Mouse (Mus musculus) limb, embryonic 10.5 days (tissue): ENCODE results near the gene Wfdc1. TPM values are rescaled to one million over a fixed set of nuclear protein-coding genes. Genes with fewer than 3 reads are reported as not detected.

ENCODE experiments used
- DNase-seq: peaks from one replicate; pipeline ENCODE4 v3.0.0-alpha.2; 2017; ENCODE audit warnings: low spot score
- H3K27ac ChIP-seq: fragments of 300-500 bp; sonication (generic); 2 replicates; pipeline ENCODE4 v1.5.1; 2016; ENCODE audit warnings: mild to moderate bottlenecking
- H3K27me3 ChIP-seq: fragments of 300-500 bp; sonication (generic); 2 replicates; pipeline ENCODE4 v1.6.1; 2016; ENCODE audit warnings: low read depth, mild to moderate bottlenecking; ENCODE audit not compliant: poor library complexity, severe bottlenecking
- H3K36me3 ChIP-seq: fragments of 300-500 bp; sonication (generic); 2 replicates; pipeline ENCODE4 v1.6.1; 2016; ENCODE audit warnings: mild to moderate bottlenecking, moderate library complexity
- H3K4me1 ChIP-seq: fragments of 300-500 bp; sonication (generic); 2 replicates; pipeline ENCODE4 v1.6.1; 2016
- H3K4me3 ChIP-seq: fragments of 300-500 bp; sonication (generic); 2 replicates; pipeline ENCODE4 v1.5.1; 2016; ENCODE audit warnings: mild to moderate bottlenecking, moderate library complexity
- H3K9me3 ChIP-seq: fragments of 300-500 bp; sonication (generic); replicated peaks from 2 replicates; pipeline ENCODE4 v1.6.1; 2016; ENCODE audit warnings: mild to moderate bottlenecking
- WGBS: fragments of 180-500 bp; shearing (Covaris S2); methylation state at CpG from one replicate; pipeline ENCODE4 v1.1.7; 2016; 5-methylcytosine and 5-hydroxymethylcytosine counted together
- polyA plus RNA-seq: library from polyadenylated mRNA; unstranded; fragments of >200 nt; fragmentation: Nextera tagmentation; extraction: Ambion mirVana; gene quantifications from 2 replicates; pipeline ENCODE4 v1.2.1, GENCODE M21; 2016

The Wfdc1 gene
- polyA plus RNA-seq, result 0.10 TPM in 1 of 2 replicates, not detected in the other

DNA sequence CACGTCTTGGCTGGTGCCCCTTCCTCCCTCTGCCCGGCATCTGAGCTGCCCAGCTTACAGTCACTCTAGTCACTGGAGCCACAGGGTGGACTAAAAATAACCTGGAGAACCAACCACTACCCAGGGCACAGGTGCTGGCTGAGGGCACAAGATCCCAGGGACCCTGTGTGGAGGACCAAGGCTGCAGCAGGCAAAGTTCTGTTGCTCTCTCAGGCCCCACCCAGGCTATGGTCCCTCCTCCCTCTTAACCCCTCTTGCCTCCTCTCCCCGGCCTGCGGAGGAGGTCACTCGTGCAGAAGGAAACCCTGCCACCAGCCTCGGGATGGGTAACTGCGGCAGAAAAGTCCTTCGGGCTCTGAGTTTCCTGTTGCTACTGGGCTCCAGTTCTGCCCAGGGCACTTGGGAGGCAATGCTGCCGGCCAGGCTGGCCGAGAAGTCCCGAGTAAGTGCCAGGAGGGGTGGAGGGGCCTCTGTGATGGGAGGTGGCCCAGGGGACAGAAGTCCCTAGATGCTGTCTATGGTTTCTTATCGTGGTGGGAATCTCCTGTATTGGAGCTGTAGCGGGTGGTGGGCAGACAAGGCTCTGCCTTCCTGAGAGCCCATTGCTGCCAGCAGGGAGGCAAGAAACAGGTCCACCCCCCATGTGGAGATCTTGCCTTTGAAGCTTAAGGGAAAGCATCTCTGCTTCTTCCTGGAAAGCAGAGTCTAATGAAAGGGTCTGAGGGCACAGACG lies at the start of gene Wfdc1:
Gene Wfdc1, plus strand, starts transcription at position 147 of the 733 bp plus-strand sequence.
- Histone ChIP-seq H3K27me3 (peaks cover 28% of the 10 kb centered on the region; the same call in 1 of the 2 replicates), H3K27ac (peak within 1 kb of the TSS; percentile 19; the same call in 1 of the 2 replicates), H3K9me3 (no peaks in the 10 kb centered on the region), H3K36me3 (no peaks in the 10 kb centered on the region), H3K4me3 (no peak within 1 kb of the TSS), H3K4me1 (peaks cover 42% of the 10 kb centered on the region)
- no peak for DNase-seq
- 24% methylated on average over 14 of the region's 14 CpGs for WGBS

DNA sequence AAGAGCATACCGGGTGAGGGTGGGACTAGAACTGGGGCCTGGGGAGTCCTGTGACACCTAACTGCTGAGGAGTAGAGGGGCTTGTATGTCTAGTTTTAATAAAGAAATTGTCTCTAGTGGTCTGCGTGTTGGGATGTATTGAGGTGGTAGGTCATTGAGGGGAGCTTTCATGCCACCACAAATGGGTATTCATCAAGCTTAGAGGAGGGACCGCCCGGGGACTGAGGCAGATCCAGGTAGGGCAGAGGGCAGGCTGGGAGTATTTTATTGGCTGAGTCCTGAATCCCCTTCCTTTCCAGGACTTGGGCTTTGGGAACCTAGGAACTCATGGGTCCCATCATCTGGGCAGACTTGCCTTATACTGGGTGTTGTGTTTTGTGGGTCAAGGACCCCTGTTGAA lies 49.4 kb upstream of the Wfdc1 start:
- no peaks in the 10 kb centered on the region for H3K9me3 ChIP-seq
- H3K4me1 ChIP-seq, result peaks cover 22% of the 10 kb centered on the region
- H3K27ac ChIP-seq, result no peak overlapping the region
- H3K27me3 ChIP-seq, result no peaks in the 10 kb centered on the region; the same call in 1 of the 2 replicates
- H3K4me3 ChIP-seq, result no peak overlapping the region
- DNase-seq, result no peak
- H3K36me3 ChIP-seq, result no peaks in the 10 kb centered on the region
- WGBS, result 88% methylated on average over 4 of the region's 4 CpGs

DNA sequence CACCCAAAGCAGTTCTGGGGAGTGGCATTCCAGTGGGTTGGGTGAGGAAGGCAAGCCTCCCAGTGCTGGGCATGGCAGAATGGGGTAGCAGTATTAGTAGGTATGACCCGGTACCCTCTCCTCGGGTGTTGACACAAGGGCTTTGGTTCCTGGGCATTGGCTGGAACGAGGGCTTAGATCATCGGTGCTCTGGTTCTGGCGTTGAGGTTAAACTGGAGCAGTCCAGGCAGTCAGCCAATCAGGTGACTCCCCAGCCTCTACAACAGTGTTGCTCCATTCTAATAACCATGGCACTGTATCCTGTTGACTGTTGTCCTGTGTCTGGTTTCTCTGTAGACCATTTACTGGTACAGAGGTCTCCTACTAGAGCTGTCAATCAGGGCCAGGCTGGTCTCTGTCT lies 48.6 kb upstream of the Wfdc1 start:
- no peak for DNase-seq
- Histone ChIP-seq H3K9me3 (no peaks in the 10 kb centered on the region), H3K27ac (no peak overlapping the region), H3K36me3 (no peaks in the 10 kb centered on the region), H3K27me3 (no peaks in the 10 kb centered on the region; the same call in 1 of the 2 replicates), H3K4me1 (peaks cover 27% of the 10 kb centered on the region), H3K4me3 (no peak overlapping the region)
- 98% methylated on average over 5 of the region's 5 CpGs for WGBS

- 63% methylated on average over 5 of the region's 5 CpGs for WGBS
- H3K27ac ChIP-seq, result no peak overlapping the region
- DNase-seq, result no peak
- no peaks in the 10 kb centered on the region; the same call in 1 of the 2 replicates for H3K27me3 ChIP-seq
- H3K9me3 ChIP-seq, result no peaks in the 10 kb centered on the region
- no peak overlapping the region for H3K4me3 ChIP-seq
- H3K36me3 ChIP-seq, result no peaks in the 10 kb centered on the region
- H3K4me1 ChIP-seq, result peaks cover 25% of the 10 kb centered on the region
Observed at GRCm38 (mm10) chr8:119618887-119619286, 47.3 kb upstream of the Wfdc1 start.

DNA sequence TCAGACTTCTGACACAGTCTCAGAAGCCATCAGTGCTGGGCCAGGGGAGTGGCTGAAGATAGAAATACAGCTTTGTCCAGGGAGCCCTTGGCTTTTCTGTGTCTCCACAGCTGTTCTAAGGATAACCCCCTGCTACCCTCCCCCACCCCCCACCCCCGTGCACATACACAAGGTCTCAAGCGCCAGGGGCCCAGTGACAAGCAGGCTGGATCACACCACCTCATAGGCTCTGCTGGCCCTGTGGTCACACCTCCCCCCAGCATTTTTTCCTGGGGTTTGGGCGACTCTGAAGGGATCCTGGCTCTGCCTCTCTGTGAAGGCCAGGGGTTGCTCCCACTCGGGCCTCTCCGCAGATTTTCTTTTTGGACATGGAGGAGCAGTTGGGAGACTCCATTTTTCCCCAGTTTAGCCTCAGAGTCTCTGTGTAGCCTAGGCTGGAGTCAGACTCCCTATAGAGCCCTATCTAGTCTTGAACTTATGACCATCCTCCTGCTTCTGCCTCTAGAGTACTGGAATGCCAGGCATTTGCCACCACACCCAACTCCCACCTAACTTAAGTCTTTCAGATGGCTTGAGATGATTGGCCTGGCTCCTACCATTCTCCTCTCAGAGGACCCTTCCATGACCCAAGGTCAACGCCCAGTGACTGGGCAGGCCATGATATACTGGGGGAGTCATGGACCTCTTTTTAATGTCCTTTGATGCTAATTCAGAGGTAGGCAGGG lies 45.9 kb upstream of the Wfdc1 start:
- no peaks in the 10 kb centered on the region for H3K9me3 ChIP-seq
- no peaks in the 10 kb centered on the region; the same call in 1 of the 2 replicates for H3K27me3 ChIP-seq
- no peak overlapping the region for H3K4me3 ChIP-seq
- no peak for DNase-seq
- WGBS, result 74% methylated on average over 6 of the region's 6 CpGs
- H3K4me1 ChIP-seq, result peaks cover 24% of the 10 kb centered on the region
- no peaks in the 10 kb centered on the region for H3K36me3 ChIP-seq
- H3K27ac ChIP-seq, result no peak overlapping the region

- Histone ChIP-seq H3K9me3 (no peaks in the 10 kb centered on the region), H3K4me1 (peaks cover 23% of the 10 kb centered on the region), H3K36me3 (no peaks in the 10 kb centered on the region), H3K27ac (no peak overlapping the region), H3K27me3 (no peaks in the 10 kb centered on the region; the same call in 1 of the 2 replicates), H3K4me3 (no peak overlapping the region)
- DNase-seq, result no peak
- 89% methylated on average over 14 of the region's 14 CpGs for WGBS
Observed at GRCm38 (mm10) chr8:119620848-119621465, 45.2 kb upstream of the Wfdc1 start.

GRCm38 (mm10) chr8:119622555-119622954 lies 43.6 kb upstream of the Wfdc1 start:
- no peaks in the 10 kb centered on the region for H3K36me3 ChIP-seq
- peaks cover 28% of the 10 kb centered on the region for H3K4me1 ChIP-seq
- no peaks in the 10 kb centered on the region for H3K9me3 ChIP-seq
- no peak overlapping the region for H3K27ac ChIP-seq
- no peaks in the 10 kb centered on the region for H3K27me3 ChIP-seq
- DNase-seq, result no peak
- H3K4me3 ChIP-seq, result no peak overlapping the region
- WGBS, result 34% methylated on average over 4 of the region's 4 CpGs

- no peaks in the 10 kb centered on the region for H3K27me3 ChIP-seq
- 86% methylated on average over 8 of the region's 8 CpGs for WGBS
Observed at GRCm38 (mm10) chr8:119623061-119623460, 43.1 kb upstream of the Wfdc1 start.

DNA sequence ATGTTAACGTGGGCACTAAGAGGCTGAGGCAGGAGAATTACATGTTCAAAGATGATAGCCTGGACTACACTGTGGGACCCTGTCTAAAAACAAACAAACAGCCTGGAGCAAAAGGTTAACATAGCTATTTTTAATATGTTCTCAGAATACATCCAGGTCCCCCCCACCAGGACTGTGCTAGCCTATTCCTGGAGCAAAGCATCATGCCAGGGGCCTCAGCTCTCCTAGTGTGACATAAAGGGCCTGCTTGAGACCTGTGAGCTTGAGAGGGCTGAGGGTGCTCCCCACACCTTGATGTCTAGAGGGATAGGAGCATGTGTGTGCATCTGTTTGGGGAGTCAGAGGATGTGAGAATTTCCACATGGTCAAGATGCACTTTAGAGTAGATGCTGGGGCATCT lies 42.4 kb upstream of the Wfdc1 start:
- Histone ChIP-seq H3K36me3 (no peaks in the 10 kb centered on the region), H3K27ac (no peak overlapping the region)
- whole genome bisulfite sequencing, result 88% methylated on average over 1 of the region's 1 CpGs

More at GRCm38 (mm10) chr8:119623061-119623460, 43.1 kb upstream of the Wfdc1 start:
- peaks cover 33% of the 10 kb centered on the region for H3K4me1 ChIP-seq
- no peak for DNase-seq
- no peaks in the 10 kb centered on the region for H3K9me3 ChIP-seq
- H3K27ac ChIP-seq, result no peak overlapping the region
- H3K4me3 ChIP-seq, result no peak overlapping the region
- no peaks in the 10 kb centered on the region for H3K36me3 ChIP-seq

DNA sequence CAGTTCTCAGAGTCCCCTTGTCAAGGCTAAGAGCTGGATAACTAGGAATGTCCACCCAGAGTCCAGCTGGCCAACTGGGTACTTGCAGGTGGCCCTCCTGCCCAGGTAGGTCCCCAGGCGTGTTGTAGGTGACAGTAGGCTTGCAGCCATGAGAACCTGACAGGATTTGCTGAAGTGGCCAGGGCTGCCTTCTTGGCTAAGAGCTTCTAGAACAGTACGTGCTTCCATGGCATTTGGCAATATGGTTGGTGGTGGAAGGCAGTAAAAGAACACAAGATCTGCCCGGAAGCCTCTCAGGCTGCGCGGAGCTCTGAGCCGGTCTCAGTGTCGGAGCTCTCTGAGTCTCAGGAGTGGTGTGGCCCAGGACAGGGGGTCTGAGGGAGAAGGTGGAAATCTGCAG lies 41.2 kb upstream of the Wfdc1 start:
- WGBS, result 92% methylated on average over 7 of the region's 7 CpGs
- Histone ChIP-seq H3K27me3 (no peaks in the 10 kb centered on the region), H3K27ac (0 out of 2 replicates have a peak overlapping the region, but pooled peaks have one; percentile 14), H3K36me3 (no peaks in the 10 kb centered on the region), H3K4me1 (peaks cover 44% of the 10 kb centered on the region), H3K9me3 (no peaks in the 10 kb centered on the region), H3K4me3 (no peak overlapping the region)
- no peak for DNase-seq

More for the DNA sequence above, 42.4 kb upstream of the Wfdc1 start:
- Histone ChIP-seq H3K9me3 (no peaks in the 10 kb centered on the region), H3K4me3 (no peak overlapping the region), H3K27me3 (no peaks in the 10 kb centered on the region), H3K4me1 (peaks cover 37% of the 10 kb centered on the region)
- DNase-seq, result no peak

GRCm38 (mm10) chr8:119625788-119626187 lies 40.4 kb upstream of the Wfdc1 start:
- Histone ChIP-seq H3K4me3 (no peak overlapping the region), H3K4me1 (peaks cover 44% of the 10 kb centered on the region)
- WGBS, result 82% methylated on average over 22 of the region's 22 CpGs

GRCm38 (mm10) chr8:119627199-119627598 lies 39.0 kb upstream of the Wfdc1 start:
- Histone ChIP-seq H3K27me3 (peaks cover 15% of the 10 kb centered on the region), H3K4me3 (no peak overlapping the region), H3K36me3 (no peaks in the 10 kb centered on the region), H3K4me1 (peaks cover 45% of the 10 kb centered on the region), H3K27ac (peak overlapping the region; percentile 70), H3K9me3 (no peaks in the 10 kb centered on the region)
- WGBS, result 84% methylated on average over 7 of the region's 7 CpGs
- DNase-seq, result no peak

More at GRCm38 (mm10) chr8:119625788-119626187, 40.4 kb upstream of the Wfdc1 start:
- no peak for DNase-seq
- Histone ChIP-seq H3K9me3 (no peaks in the 10 kb centered on the region), H3K27me3 (0 out of 2 replicates have a peak, but pooled peaks cover 1% of the 10 kb centered on the region), H3K36me3 (no peaks in the 10 kb centered on the region), H3K27ac (no peak overlapping the region)
